Mouse (Mus musculus): ENCODE results near the gene Cacnb2.
"Not testable (repeated sequence)": the region's sequence is repeated elsewhere in the genome, so short reads cannot be mapped to it uniquely, and the experiment has no call there.

The Cacnb2 gene

DNA sequence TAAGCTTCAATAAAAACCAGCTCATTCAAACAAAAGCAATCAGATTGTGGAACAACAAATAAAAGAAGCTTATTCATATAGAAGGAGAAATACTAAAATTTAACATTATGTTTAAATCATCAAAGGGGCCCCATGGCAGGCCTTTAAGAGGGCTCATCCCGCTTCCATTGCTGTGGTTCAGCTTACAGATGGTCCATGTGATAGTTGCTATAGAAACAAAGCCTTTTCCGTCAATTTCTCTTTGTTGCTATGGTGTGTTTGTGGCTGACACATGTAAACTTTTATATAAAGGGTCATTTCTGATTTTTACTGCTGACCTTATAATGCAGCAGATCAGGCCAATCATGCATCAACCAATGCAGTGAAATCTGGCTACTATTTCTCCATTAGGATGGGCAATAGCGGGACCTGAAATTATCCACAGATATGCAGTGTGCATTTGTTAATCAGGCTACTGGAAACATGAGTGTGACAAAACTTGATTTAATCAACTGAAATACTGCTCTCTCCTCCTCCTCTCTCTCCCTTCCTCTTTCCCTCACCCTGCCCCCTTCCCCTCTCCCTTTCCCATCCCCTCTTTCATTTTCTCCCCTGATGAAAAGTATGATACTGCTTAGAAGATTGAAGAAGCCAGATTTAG lies 54.4 kb downstream of the Cacnb2 start:
- no peak for DNase-seq (ENCODE audit: low spot score)

GRCm38 (mm10) chr2:14665213-14665612 lies 62.3 kb downstream of the Cacnb2 start:
- no peak for DNase-seq (ENCODE audit: low spot score)

DNA sequence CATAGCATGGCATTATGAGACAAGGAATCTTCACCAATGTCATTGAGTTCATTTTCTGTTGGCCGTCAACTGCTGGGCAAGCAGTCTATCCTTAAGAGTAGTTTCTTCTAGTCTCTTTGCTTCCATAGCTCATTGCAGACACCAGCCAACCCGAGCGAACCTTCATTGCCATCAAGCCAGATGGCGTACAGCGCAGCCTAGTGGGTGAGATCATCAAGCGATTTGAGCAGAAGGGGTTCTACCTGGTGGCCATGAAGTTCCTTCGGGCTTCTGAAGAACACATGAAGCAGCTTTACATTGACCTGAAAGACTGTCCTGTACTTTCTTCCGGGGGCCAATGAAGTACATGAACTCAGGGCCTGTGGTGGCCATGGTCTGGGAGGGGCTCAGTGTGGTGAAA lies 69.2 kb downstream of the Cacnb2 start:
- no peak for DNase-seq (ENCODE audit: low spot score)

GRCm38 (mm10) chr2:14676885-14677516 lies 74.1 kb downstream of the Cacnb2 start:
- DNase-seq (ENCODE audit: low spot score): no peak

GRCm38 (mm10) chr2:14684231-14684630 lies 81.3 kb downstream of the Cacnb2 start:
- no peak for DNase-seq (ENCODE audit: low spot score)

DNA sequence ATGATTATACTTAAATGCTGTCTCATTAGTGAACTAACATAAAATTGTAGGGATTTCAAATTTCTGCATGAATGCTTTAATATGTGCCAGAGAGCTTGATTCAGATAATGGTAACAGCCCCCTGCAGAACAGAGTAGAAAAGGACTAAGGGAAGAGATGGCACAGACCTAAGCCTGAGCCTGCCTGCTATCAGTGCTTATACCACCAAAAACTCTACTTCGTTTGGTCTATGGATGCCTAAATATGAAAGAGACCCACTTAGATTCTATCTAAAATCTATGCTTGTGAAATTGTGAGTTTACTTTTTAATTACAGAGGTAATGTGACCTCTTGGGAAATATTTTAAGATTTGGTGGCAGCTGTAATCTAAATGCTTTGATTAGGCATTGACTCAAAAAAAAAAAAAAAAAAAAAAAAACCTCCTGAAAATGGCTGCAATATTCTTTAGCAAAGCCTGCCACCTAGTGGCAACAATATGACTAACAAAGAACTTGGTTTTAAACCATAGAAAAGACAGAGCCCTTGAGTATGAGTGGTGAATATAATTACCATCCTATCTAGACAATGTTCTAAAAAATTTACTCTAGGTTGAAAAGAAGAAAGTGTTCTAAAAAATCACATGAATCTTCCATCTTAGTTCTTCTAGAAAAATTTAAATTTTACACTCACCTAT lies 100.2 kb downstream of the Cacnb2 start:
- DNase-seq (ENCODE audit: low spot score): peak; percentile 28

DNA sequence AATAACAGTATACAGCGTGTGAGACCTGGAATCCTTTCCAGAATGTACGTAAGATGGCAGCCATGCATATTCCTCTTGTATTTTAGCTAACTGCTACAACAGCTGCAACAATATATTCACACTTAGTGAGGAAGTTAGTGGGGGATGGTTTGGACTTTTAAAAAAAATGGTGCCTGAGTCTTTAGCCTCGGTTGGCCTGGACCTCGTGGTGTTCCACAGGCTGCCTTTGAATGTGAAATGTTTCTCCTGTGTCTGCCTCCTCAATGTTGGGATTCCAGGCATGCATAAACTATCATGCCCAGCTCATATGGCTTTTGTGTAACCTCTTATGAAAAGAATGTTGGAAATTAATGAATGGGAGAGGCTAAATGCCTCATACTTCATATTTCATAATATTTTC lies 100.8 kb downstream of the Cacnb2 start:
- DNase-seq (ENCODE audit: low spot score): no peak

DNA sequence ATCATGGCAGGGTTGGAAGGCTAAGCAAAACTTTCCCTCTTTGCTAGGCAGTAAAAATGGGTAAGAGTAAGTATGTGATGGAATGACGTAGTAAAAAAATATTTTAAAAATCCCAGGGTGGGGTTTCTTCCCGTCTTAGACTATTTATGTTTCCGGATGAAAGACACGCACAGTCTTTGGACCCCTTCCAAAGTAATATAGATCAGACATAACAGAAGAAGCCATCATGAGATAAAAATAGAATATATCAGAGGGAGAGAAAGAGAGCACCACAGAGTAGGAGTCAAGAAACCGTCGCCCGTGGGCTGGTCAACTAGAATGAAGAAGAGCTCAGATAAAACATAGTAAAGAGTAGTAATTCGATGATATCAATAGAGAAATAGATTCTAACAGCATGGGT lies 107.4 kb downstream of the Cacnb2 start:
- DNase-seq (ENCODE audit: low spot score): no peak

DNA sequence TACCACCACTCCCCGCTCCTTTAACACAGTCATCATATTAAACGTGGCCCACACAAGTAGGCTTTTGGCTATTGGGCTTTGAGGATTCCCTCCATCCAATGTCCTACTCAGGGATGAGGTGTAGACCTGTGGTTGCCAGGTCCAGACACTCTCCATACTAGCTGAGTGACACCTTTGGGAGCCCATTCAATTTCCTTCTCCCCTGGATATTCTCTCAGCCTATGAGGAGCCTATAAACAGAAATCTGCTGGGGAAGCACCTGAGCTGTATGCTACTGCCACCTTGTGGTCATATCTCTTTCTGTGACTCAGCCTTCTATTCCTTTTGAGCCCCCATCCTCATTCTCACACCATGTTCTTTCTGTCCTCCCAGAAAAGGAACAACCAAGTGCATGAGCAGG lies 108.9 kb downstream of the Cacnb2 start:
- no peak for DNase-seq (ENCODE audit: low spot score)

- DNase-seq (ENCODE audit: low spot score): no peak
Observed at GRCm38 (mm10) chr2:14713049-14713448, 110.2 kb downstream of the Cacnb2 start.

DNA sequence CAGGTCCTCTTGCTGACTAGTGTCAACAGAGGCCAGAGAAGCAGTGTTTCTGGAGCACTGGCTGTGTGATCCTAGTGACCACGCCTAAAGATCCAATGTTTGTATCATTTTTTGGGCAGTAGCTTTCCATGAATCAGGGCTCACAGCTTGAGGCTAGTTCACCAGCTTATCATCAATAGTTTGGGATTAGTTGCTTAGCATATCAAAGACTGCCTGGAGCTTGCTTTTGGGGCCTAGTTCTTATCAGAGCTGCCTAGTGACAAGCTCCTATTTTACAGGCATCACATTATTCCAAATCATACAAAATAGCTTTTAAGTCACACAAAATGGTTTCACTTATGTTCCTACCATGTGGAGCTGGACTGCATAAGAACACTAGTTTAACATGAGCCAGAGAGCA lies 113.8 kb downstream of the Cacnb2 start:
- no peak for DNase-seq (ENCODE audit: low spot score)

- DNase-seq (ENCODE audit: low spot score): no peak
Observed at GRCm38 (mm10) chr2:14719119-14719718, 116.3 kb downstream of the Cacnb2 start.

GRCm38 (mm10) chr2:14725437-14725836 lies 122.5 kb downstream of the Cacnb2 start:
- DNase-seq (ENCODE audit: low spot score): no peak

DNA sequence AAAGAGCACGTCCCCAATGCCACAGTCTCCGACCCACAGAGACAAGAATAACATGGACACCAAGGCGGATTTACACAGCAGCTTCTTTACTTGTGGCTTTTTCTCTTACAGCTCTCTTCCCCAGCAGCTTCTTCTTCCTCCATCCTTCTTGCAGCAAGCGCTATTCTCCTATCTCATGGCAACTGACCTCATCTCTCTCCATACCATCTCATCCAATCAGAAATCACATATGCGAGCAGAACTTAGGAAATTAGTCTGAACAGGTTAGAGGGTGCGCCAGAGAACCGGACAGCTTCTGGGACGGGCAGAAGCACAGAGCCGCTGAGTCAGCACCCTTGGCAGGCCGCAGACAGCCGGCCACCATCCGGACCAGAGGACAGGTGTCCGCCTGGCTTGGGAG lies 123.7 kb downstream of the Cacnb2 start:
- DNase-seq (ENCODE audit: low spot score): not testable (repeated sequence)

DNA sequence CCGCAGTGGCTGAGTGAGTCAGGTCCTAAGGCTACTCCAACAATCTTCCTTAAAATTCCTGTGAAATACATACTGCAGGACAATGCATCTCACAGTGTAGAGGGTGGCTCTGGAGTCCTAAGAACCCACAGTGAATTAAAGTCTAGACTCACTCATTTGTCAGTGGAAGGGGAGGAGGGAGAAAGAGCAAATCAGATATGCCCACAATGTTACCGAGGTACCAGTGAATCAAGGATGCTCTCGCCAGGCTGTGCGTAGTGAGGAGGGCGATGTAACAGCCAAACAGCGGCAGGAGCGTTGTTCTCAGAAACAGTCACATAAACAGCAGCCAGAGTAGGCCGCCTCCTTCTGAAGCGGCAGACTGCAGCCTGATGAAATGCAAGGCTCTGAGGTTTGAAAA lies 136.0 kb downstream of the Cacnb2 start:
- DNase-seq (ENCODE audit: low spot score): no peak

GRCm38 (mm10) chr2:14739510-14739909 lies 136.6 kb downstream of the Cacnb2 start:
- no peak for DNase-seq (ENCODE audit: low spot score)

DNA sequence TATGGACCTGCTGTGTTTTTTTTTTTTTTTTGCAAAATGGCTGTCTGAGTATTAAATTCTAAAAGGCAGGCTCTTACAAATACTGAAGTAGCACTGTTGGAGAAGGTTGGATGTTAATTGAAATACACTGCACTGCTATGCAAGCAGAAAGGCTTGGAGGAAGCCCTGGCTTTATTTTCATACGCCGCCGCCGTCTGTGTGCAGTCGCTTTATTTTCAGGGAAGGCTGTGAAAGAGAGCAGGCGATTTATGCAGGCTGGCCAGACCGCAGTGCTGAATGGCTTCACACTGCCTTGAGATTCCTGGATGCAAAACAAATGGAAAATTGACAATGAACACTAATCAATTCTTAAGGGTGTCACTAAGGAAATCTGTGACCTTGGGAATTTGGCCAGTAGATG lies 137.5 kb downstream of the Cacnb2 start:
- no peak for DNase-seq (ENCODE audit: low spot score)

- no peak for DNase-seq (ENCODE audit: low spot score)
Observed at GRCm38 (mm10) chr2:14744761-14745160, 141.9 kb downstream of the Cacnb2 start.

GRCm38 (mm10) chr2:14762846-14763245 lies 160.0 kb downstream of the Cacnb2 start:
- no peak for DNase-seq (ENCODE audit: low spot score)

DNA sequence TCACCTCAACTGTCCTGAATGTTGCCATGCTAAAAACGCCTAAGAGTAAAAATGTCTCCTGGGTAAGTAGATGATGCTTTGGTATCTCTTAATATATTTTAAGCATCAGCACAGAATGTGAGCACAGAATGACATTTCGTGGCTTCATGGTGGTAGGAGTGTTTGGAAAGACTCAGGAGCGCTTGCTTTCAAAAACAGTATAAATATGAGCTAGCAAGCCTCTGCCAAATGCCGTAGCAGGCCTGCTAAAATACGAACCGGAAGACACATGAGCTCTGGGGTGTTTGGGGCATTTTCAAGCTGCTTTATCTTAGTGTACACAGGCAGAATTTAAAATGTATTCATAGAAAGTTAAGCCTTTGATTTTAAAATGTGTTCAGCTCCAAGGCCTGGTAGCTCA lies 161.0 kb downstream of the Cacnb2 start:
- no peak for DNase-seq (ENCODE audit: low spot score)

DNA sequence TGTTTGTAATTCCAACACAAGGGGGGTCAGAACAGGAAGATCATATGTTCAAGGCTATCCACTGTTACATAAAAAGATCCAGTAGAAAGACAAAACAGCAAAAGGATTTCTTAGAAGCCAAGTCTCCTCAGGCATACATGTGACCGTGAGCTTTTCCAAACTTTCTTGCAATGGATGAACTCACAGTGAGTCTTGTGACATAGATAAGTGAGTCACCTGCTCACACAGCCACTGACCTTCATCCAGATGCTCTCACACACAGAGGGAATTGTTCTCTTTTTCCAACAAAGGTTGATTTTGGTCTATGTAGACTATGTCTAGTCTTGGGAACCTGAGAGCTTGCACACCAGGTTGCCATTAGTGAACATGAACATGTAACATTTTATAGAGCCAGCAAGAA lies 166.6 kb downstream of the Cacnb2 start:
- no peak for DNase-seq (ENCODE audit: low spot score)

DNA sequence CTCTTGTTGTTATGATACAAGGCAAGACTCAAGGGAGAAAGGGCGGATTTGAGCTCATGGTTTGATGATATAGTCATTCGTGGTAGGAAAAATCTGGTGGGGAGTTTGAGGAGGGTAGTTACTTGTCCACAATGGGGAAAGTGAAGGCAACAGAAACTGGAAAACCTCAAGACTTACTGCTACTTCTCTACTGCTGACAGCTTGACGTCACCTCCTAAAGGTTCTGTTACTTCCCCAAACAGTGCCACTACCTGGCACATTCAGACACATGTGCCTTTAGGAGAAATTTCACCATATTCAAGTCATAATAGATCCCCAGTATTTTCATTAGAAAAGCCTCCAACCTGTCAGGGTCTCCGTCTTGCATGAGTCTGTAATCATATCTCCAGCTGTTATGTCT lies 167.7 kb downstream of the Cacnb2 start:
- DNase-seq (ENCODE audit: low spot score): no peak

GRCm38 (mm10) chr2:14774375-14774774 lies 171.5 kb downstream of the Cacnb2 start:
- no peak for DNase-seq (ENCODE audit: low spot score)
